Mouse (Mus musculus): Measurements from ENCODE around the gene Corin.

Corin gene

DNA sequence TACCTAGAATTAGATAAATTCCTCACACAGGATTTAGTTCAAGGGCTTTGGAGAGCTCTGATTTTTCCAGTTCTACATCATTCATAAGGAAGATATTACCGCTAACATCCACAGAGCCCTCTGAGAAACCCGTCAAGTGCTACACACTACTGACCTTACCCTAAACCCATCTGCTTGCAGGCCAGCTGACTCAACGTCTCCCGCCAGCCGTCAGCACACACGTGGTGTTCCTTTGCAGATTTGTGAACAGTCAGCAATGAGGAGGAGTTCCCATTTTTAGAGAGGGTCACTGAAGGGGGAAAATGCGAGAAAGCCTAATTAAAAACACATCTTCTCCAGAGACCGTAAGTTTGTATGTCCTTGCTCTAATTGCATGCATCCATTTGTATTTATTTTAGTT, 174.8 kb downstream of the Corin start:
- no peak for DNase-seq (ENCODE audit: low spot score)

DNA sequence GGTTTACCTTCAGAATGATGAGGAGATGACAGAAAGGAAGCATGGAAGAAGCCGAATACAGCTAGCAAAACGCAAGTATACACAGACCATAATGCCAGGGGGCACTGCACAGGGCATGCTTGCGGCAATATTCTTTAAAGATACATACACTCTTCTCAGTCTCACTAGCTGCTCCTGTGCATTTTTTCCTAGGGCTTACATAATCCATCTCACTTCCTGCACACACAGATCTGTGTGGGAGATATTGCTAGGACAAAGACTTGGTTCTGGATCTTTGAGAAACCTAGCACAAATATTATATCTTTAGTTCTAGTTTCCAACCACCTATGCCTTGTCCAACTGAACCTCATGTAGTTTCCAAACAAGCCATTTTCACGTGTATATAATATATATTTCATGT, 189.0 kb downstream of the Corin start:
- DNase-seq (ENCODE audit: low spot score): no peak

- DNase-seq (ENCODE audit: low spot score): no peak
Observed at GRCm38 (mm10) chr5:72298418-72299104, 205.7 kb downstream of the Corin start.

DNA sequence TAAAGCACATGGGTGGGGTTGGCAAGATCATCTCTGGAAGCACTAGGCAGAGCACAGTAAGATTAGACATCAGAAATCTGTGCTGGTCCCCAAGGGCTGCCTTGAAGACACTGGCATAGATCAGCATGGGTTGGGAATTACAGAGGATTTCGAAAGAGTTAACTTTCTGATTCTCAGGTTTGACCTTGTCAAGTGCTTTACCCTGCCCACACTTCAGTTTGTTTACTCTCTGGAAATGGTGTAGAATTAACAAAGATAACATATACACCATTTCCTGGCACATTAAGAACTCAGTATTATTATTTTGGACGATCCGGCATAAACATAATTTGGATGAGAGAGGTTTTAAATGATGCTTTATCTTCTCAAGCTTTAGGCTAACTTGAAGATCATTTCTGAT, 219.2 kb downstream of the Corin start:
- no peak for DNase-seq (ENCODE audit: low spot score)

GRCm38 (mm10) chr5:72282907-72283306, 221.4 kb downstream of the Corin start:
- no peak for DNase-seq (ENCODE audit: low spot score)

DNA sequence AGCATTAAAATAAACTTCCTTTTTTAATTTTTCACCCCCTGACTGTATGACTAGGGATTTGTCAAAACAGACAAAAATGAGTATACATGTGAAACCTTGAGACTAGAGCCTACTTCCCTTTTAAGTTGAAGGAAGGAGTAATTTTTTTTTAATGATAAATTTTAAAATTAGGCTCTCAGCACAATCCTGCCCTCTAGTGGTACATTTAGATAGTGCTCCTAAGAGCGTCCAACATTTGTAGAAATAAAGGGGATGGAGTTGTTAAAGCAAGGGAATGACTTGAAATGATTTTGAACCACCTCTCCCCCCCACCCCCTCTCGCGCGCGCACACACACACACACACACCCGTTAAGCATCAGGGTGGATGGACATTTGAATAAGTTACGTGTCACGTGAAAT, 234.6 kb downstream of the Corin start:
- DNase-seq (ENCODE audit: low spot score): no peak

GRCm38 (mm10) chr5:72269204-72269603, 235.1 kb downstream of the Corin start:
- no peak for DNase-seq (ENCODE audit: low spot score)

GRCm38 (mm10) chr5:72266955-72267535, 237.2 kb downstream of the Corin start:
- DNase-seq (ENCODE audit: low spot score): no peak

GRCm38 (mm10) chr5:72264195-72264751, 240.0 kb downstream of the Corin start:
- DNase-seq (ENCODE audit: low spot score): no peak

GRCm38 (mm10) chr5:72261802-72262324, 242.4 kb downstream of the Corin start:
- no peak for DNase-seq (ENCODE audit: low spot score)

GRCm38 (mm10) chr5:72259298-72259621, 245.0 kb downstream of the Corin start:
- no peak for DNase-seq (ENCODE audit: low spot score)

DNA sequence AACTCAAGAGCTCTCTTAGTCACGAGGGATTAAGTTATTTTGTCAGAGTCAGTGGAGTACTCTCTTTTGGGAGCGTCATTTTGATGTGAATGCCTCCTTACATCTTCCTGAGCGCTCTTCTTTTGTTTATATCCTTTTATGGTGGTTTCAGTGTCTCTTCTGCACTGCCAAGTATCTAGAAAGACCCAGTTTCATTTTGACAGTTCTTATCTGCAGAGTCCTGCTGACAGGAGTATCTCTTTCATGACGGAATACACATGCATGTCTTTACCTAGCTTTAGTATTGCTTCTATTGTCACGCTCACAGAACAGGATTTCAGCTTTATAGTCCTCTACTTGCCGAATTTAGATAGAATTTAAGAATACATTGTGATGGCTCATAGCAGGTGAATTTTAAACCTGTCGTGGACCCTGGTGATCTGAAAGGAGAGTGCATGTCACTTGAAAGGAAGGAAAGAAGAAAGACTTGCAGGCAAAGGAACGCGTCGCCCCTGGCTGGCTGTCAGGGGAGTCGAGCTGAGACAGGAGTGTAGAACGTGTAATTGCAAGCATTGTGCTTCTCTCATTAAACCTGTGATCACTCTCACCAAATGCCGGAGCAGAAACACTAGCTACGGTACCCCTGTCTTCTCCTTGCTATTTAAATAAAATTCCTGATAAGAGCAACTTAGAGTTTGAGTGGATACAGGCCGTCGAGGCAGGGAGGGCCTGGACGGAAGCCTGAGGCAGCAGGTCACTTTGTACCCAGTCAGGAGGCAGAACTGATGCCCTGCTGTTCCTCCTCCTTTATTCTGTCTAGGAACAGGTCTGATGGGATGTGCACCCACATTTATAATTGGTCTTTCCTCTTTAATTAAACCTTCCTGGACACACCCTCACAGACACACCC, 245.6 kb downstream of the Corin start:
- DNase-seq (ENCODE audit: low spot score): no peak

- no peak for DNase-seq (ENCODE audit: low spot score)
Observed at GRCm38 (mm10) chr5:72257084-72257483, 247.2 kb downstream of the Corin start.

GRCm38 (mm10) chr5:72254958-72255357, 249.3 kb downstream of the Corin start:
- DNase-seq (ENCODE audit: low spot score): no peak

DNA sequence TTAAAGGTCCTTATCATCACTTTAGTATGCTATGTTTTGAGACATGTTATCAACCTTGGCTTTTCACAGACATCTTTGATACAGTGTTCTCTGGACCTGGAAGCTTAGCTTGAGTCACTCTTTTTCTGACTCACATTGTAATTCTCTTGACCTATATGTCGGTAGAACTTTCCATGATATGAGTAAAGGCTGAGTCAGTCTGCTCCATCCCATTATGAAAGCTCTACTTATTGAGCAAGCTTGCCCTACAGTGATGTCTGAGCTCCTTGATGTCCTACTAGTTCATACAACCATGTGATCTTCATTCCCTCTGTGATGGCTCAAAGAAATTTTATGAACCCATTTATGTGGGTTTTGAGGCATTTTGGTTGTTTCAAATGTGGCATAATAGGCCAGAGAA, 254.1 kb downstream of the Corin start:
- DNase-seq (ENCODE audit: low spot score): no peak

All from testis, postnatal 10 days (tissue).